Mouse (Mus musculus) erythroblast, embryonic 14.5 days (primary cell): Measurements from ENCODE around the gene Rcc2.

Experiments used
- GATA1 ChIP-seq: IDR thresholded peaks from 2 replicates; pipeline ENCODE4 v1.6.1; 2012; ENCODE audit warnings: low read length, inconsistent platforms, mixed read lengths
- TAL1 ChIP-seq: IDR thresholded peaks from 3 replicates; pipeline ENCODE4 v1.6.1; 2012; ENCODE audit warnings: low read length, inconsistent platforms, mixed read lengths

GRCm38 (mm10) chr4:140755811-140756210 is 55.5 kb downstream of the Rcc2 start:
- TF ChIP-seq TAL1 (no peak), GATA1 (no peak)
